13 mouse cellular contexts compared by ENCODE assay signal in genomic region chr11:119786385-119786880, GRCm38 (mm10).
DNase-seq lines count a peak whose midpoint lies in the region; ATAC-seq and TF ChIP-seq lines count a peak whose summit lies in the region.
"Had no signal": no experiment of that assay in that cellular context is flagged by ENCODE, and none has a peak within 500 bp of the region (broad histone marks: within the 10 kb centered on the region; RNA-seq: fewer than 3 reads in every experiment).

No protein-coding gene starts in this region.

- no peak overlapping the region for H3K4me3 ChIP-seq in intestine, postnatal 0 days (ENCODE audit: low read depth, low read length)
- H3K4me3 ChIP-seq in intestine, embryonic 16.5 days (ENCODE audit: low read length), result no peak overlapping the region
- H3K4me3 ChIP-seq: heart, embryonic 12.5 days; limb, embryonic 10.5 days had no signal

- peaks cover 11% of the 10 kb centered on the region; the same call in 1 of the 2 replicates for H3K36me3 ChIP-seq in intestine, postnatal 0 days (ENCODE audit: control insufficient read depth, insufficient read depth)
- no peaks in the 10 kb centered on the region for H3K36me3 ChIP-seq in intestine, embryonic 16.5 days (ENCODE audit: control insufficient read depth, insufficient read depth, low read length)

- no peaks in the 10 kb centered on the region for H3K4me1 ChIP-seq in intestine, postnatal 0 days (replicated peaks; ENCODE audit: control insufficient read depth, insufficient read depth, low read length)
- H3K4me1 ChIP-seq in intestine, embryonic 16.5 days (ENCODE audit: control insufficient read depth, insufficient read depth, low read length), result no peaks in the 10 kb centered on the region

- no peak overlapping the region for H3K9ac ChIP-seq in intestine, postnatal 0 days (ENCODE audit: low read depth, low read length)
- H3K9ac ChIP-seq in intestine, embryonic 16.5 days (ENCODE audit: low read depth, low read length), result no peak overlapping the region
- H3K9ac ChIP-seq: heart, embryonic 12.5 days had no signal

- no peaks in the 10 kb centered on the region for H3K27me3 ChIP-seq in intestine, postnatal 0 days (replicated peaks; ENCODE audit: control insufficient read depth, insufficient read depth, low read length)
- no peaks in the 10 kb centered on the region for H3K27me3 ChIP-seq in intestine, embryonic 16.5 days (replicated peaks; ENCODE audit: control insufficient read depth, insufficient read depth, low read length)
- H3K27me3 ChIP-seq: heart, embryonic 12.5 days had no signal

- peak; percentile 13 for DNase-seq in thymus, postnatal 25 days
- no peak for DNase-seq in thymus, adult 18-20 months
- peak; percentile 72 for DNase-seq in lung, postnatal 36 days
- no peak for DNase-seq in B cell, adult 2 months
- DNase-seq in kidney, postnatal 14 days, result no peak
- no peak for DNase-seq in frontal cortex, postnatal 10 days (ENCODE audit: low spot score in 2 of 2)
- DNase-seq: cerebellum, adult 11 months; kidney, adult 11 months had no signal

- 0 out of 2 replicates have a peak, but pooled peaks have one; percentile 26 for TF ChIP-seq CTCF in intestine, postnatal 0 days (IDR thresholded peaks at IDR 0.05; ENCODE audit: low read depth)

- no peak overlapping the region for H3K27ac ChIP-seq in intestine, postnatal 0 days (ENCODE audit: low read depth, low read length)
- no peak overlapping the region for H3K27ac ChIP-seq in intestine, embryonic 16.5 days (ENCODE audit: low read length)
- H3K27ac ChIP-seq: limb, embryonic 10.5 days had no signal

- ATAC-seq in intestine, postnatal 0 days, result no peak
- ATAC-seq in intestine, embryonic 16.5 days, result no peak
- ATAC-seq: activated CD4-positive, CD25-positive, alpha-beta regulatory T cell, adult 4 months had no signal

- 78% methylated on average over 8 of the region's 8 CpGs for WGBS in intestine, postnatal 0 days
- 79% methylated on average over 8 of the region's 8 CpGs for WGBS in intestine, embryonic 16.5 days

- no peaks in the 10 kb centered on the region for H3K9me3 ChIP-seq in intestine, postnatal 0 days (ENCODE audit: control insufficient read depth)
- no peaks in the 10 kb centered on the region for H3K9me3 ChIP-seq in intestine, embryonic 16.5 days (ENCODE audit: control insufficient read depth, low read length)
- H3K9me3 ChIP-seq: heart, embryonic 12.5 days; limb, embryonic 10.5 days had no signal

- no peak overlapping the region for H3K4me2 ChIP-seq in intestine, postnatal 0 days (replicated peaks; ENCODE audit: low read depth)
- no peak overlapping the region for H3K4me2 ChIP-seq in intestine, embryonic 16.5 days (ENCODE audit: low read depth, low read length)
- H3K4me2 ChIP-seq: heart, embryonic 12.5 days had no signal

Comparison
In these comparisons a context has a peak if more than half of its experiments do, and no peak if none do; other contexts are left out.
1. DNase-seq: peak in thymus, postnatal 25 days (single experiment) and lung, postnatal 36 days (single experiment); none in thymus, adult 18-20 months (0 of 2), B cell, adult 2 months (0 of 2), kidney, postnatal 14 days (single experiment) and frontal cortex, postnatal 10 days (0 of 2).